Mouse (Mus musculus) gastrocnemius, adult 2 months (tissue): ENCODE measurements around the gene Hoxc8. TPM values are rescaled to one million over a fixed set of nuclear protein-coding genes. Genes with fewer than 3 reads are reported as not detected.

Experiments
- DNase-seq: peaks from one replicate; pipeline ENCODE4 v3.0.0; 2022
- H3K27ac ChIP-seq: fragments of 200-600 bp; 2 replicates; pipeline ENCODE4 v1.8.1; 2022; ENCODE audit warnings: mild to moderate bottlenecking
- H3K4me3 ChIP-seq: fragments of 200-600 bp; 2 replicates; pipeline ENCODE4 v1.8.1; 2022; ENCODE audit warnings: mild to moderate bottlenecking, moderate library complexity
- CTCF ChIP-seq: fragments of 200-600 bp; IDR thresholded peaks from 2 replicates; pipeline ENCODE4 v1.8.1; 2022; ENCODE audit warnings: antibody characterized with exemption, mild to moderate bottlenecking, moderate library complexity
- intact Hi-C: fragments of 180-260 bp; cut with DNase I; formaldehyde crosslinking; loops from one replicate; pipeline ENCODE4 v1.15.1; 2025
- total RNA-seq, 2 experiments: library from RNA; stranded (reverse); gene quantifications; 2 replicates each; pipeline ENCODE4 v1.2.3; 2021

Hoxc8 gene
- total RNA-seq, 2 experiments from 2014 or later: 1.0 to 2.8 TPM

DNA sequence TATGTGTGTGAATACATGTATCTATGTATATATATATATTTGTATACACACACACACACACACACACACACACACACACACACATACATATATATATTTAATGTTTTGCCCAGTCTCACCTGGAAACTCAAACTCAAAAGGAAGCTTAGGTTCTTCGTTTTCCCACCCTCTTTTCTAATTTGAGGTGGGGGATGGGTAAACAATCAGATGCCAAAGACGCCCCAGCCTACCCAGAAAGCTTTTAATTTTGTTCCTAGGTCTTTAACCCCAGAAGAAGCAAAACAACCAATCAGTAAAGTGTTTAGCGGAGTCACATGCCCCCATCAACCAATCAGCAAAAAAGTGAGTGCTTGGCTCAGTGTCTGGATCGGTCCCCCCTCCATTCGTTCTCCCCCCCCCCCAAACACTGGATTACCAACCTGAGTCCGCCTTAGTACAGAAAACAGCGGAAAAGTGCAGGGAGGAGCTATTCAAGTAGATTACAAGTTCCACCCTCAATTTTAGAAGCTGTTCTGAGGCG lies 30.6 kb downstream of the Hoxc8 start:
- intact Hi-C loops: no loop called here
- no peak for TF ChIP-seq CTCF
- H3K4me3 ChIP-seq: no peak overlapping the region
- no peak for DNase-seq
- no peak overlapping the region for H3K27ac ChIP-seq

DNA sequence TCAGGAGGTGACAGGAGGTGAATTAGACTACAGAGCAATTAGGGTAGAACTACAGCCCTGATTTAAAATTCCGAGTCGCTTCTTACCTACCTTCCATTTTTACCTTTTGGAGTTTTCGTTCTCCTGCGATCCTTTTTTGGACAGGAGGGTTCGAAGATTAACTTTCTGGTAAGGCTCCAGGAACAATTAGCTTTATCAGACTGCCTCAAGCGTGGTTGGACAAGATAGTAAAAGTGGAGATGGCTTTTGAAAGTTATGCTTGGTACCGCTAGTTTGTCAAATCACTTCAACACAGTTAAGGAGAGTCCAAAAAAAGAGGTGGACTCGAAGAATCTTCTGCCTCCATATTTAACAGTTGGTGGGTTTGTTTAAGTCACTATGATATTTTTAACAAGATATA lies 31.1 kb downstream of the Hoxc8 start:
- H3K27ac ChIP-seq: no peak overlapping the region
- no peak for DNase-seq
- intact Hi-C loops: no loop called here
- TF ChIP-seq CTCF: no peak
- no peak overlapping the region for H3K4me3 ChIP-seq

DNA sequence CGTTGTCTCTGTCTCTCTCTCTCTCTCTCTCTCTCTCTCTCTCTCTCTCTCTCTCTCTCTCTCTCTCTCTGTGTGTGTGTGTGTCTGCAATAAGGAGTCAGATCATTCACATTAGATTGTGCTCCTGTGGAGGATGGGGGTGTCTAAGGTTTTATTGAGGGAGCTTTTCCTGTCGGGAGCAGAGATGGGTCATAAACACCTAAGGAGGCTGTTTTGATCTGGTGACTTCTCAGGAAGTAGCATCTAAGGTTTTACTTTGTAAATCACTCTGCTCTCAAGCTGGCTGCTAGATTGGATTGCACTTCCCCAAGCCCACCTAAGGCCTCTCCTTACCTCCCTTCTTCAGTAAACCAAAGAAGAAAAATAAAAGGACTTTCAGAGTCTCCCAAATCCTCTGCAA lies 33.7 kb downstream of the Hoxc8 start:
- TF ChIP-seq CTCF: no peak
- H3K4me3 ChIP-seq: no peak overlapping the region
- DNase-seq: no peak
- H3K27ac ChIP-seq: no peak overlapping the region
- intact Hi-C loops: no loop called here

DNA sequence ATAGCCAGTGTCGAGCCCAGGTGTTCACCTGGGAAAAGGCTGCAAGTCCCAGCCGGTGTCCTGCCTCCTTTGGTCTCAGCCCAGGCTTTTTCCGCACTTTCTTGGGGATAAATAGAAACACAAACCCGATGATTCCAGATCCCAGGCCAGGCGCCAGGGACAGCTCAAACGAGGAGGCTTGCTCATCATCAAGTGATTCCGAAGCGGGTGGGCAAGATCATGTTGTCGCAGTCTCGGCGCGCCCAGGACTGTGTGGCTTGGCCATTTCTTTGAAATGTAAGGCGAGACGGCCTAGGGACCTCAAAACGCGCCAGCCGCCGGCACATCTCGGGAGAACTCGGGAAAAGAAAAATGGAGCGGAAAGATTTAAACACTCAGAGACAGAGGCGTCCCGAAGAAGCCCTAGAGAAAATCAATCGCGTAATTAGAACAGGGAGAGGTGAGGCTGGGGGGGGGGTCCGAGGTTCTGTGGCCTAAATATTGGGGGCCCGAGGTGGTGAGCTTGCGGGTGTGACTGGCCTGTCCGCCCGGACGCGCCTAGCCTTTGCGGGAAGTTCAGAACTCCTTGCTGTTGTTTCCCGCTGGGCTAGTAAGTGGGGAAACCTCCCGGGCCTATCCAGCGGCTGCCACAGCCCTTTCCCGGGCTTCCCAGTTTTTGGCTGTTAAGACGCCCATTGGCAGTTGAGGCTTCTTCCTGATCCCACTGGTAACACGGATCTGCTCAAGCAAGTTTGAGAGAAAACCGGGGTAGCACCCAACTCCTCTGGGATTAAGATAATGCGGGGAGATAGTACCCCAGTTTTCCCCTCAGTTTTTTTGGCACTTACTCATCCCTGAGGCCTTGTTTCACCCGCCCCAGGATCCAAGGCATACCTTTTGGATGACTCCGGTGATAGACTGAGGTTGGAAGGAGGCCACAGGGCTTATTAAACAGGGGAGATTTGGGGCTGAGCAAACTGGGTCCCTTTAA lies 37.1 kb downstream of the Hoxc8 start:
- no peak for TF ChIP-seq CTCF
- peak; percentile 87 for DNase-seq
- Histone ChIP-seq H3K4me3 (peak overlapping the region; percentile 61), H3K27ac (peak overlapping the region; percentile 78)
- intact Hi-C loops: no loop called here

DNA sequence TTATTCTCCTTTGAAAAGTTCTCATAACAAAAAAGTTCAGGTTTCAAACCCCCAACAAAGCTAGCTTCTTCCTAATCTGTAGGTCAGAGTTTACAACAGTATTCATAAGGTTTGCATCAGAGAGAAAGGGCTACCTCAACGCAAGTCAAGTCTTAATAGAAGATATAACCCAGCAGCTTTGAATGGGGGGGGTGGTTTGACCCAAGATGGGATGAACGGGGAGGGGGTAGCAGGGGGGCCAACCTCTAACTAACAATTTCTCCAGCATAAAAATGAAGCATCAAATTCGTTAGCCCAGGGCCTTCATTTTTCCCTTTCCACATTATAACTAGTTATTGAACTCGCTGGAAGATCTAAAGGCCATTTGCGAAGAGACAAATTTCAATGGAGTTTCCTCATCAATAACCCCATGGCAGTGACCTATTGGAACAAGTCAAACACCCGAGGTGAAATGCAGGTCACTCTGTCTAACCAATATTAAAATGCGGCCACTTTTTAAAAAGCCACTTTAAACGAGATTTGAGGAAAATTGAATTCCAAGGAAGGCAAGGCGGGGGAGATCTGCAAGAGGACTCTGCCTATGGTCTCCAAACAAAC lies 38.6 kb downstream of the Hoxc8 start:
- Histone ChIP-seq H3K4me3 (no peak overlapping the region), H3K27ac (no peak overlapping the region)
- no peak for DNase-seq
- no peak for TF ChIP-seq CTCF
- intact Hi-C loops: no loop called here

DNA sequence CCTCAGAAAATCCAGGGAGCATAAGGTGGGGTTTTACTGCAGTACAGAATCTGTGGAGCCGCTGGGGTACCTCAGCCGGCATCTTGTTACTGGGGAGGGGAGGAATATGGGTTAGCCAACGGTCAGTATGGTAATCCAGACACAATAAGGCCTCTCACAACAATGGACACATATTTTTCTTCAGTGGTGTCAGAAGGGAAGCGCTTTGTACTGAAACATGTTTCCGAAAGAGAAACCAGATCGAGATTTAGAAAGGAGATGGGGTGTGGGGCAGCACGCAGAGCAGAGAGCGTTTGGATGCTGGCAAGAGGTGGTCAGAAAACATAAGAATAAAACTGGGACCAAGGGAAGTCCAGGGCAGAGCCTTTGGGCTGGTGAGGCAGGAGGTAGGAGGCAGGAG lies 39.7 kb downstream of the Hoxc8 start:
- H3K27ac ChIP-seq: no peak overlapping the region
- intact Hi-C loops: no loop called here
- H3K4me3 ChIP-seq: no peak overlapping the region
- TF ChIP-seq CTCF: no peak
- DNase-seq: no peak

DNA sequence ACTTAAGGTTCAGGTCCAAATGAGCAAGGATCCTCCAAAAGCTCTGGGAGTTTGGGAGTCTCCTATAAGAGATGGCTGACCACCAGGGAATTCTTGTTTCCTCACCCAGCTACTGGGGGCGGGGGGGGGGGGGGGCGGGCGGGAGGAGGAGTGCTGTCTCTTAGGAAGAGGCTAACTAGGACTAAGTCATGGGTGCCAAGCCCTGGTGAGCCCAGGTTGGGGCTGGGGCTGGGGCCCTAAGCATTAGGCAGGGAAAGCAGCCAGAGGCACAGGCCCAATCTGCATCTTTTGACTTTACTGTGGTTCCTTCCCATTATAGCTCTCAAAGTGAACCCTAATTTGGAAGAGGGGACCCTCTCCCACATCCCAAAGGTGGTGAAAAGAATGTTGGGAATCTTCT lies 41.8 kb downstream of the Hoxc8 start:
- no peak for DNase-seq
- Histone ChIP-seq H3K4me3 (no peak overlapping the region), H3K27ac (no peak overlapping the region)
- TF ChIP-seq CTCF: no peak
- intact Hi-C loops: no loop called here

DNA sequence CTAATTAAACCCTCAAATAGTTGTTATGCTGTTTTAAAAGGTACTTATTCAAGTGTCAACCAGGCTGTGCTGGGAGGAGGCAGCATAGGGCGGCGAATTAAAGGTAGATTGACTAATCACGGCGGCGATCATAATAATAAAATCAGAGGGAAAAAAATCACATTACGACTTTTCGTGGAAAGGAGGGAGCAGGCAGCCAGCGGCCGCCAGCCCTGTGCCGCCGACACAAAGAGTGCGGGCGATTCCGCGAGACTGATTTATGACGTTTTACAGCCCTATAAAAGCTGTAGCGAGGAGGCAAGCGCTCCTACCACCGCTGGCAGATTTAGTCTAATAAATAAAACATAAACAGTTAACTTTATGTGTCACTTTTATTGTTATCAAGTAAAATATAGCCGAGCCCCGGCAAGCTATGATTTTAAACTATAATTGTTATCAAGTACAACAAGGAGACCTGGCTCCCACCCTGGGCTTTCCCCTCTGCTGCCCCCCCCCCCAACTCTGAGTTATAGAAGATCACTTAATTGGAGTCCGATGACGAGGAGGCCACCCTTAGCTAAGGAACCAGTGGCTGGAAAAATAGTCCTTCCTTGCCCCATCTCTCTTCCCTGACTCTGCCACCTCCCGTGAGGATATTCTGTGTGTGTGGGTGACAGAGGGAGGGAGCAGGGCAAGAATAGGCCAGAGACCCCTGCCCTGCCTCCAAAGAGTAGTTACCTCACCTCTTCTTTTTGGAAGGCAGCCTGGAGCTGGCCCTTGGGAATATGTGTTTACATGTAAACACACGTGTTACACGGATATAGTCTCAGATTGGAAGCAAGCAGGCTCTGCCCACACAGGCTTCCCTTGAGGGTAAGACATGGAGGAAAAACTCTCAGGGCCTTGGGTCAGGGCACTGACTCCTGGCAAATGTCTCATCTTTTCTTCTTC lies 42.5 kb downstream of the Hoxc8 start:
- no peak for TF ChIP-seq CTCF
- no peak for DNase-seq
- intact Hi-C loops: no loop called here
- Histone ChIP-seq H3K27ac (no peak overlapping the region), H3K4me3 (no peak overlapping the region)

DNA sequence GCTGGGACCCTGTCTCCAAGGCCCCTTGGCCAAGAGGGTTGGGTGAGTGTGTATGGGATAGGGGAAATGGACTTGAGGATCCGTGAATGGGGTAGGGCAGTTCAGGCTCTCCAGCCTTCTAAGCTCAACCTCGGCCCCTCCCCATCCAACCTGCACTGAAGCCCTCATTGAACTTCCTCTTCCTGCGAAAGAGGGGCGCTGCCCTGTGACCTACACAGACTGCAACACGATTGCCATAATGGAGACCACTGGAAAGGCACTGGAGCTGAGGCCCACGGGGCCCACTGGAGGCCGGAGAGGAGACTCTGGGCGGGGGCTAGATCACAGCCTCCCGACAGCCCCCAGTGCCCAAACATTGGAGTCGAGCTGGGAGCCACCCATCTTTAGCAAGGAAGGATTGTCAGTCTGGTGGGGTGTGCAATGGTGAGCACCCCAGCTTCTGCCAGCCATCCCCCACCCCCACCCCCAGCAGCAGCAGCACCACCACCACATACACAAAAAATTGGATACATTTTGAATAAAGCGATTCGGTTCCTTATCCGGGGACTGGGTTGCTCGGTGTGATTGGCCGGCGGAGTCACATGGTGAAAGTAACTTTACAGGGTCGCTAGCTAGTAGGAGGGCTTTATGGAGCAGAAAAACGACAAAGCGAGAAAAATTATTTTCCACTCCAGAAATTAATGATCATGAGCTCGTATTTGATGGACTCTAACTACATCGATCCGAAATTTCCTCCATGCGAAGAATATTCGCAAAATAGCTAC lies 43.8 kb downstream of the Hoxc8 start:
- Histone ChIP-seq H3K4me3 (peak overlapping the region; percentile 65), H3K27ac (peak overlapping the region; percentile 63)
- intact Hi-C loops: no loop called here
- no peak for TF ChIP-seq CTCF
- peak; percentile 56 for DNase-seq

DNA sequence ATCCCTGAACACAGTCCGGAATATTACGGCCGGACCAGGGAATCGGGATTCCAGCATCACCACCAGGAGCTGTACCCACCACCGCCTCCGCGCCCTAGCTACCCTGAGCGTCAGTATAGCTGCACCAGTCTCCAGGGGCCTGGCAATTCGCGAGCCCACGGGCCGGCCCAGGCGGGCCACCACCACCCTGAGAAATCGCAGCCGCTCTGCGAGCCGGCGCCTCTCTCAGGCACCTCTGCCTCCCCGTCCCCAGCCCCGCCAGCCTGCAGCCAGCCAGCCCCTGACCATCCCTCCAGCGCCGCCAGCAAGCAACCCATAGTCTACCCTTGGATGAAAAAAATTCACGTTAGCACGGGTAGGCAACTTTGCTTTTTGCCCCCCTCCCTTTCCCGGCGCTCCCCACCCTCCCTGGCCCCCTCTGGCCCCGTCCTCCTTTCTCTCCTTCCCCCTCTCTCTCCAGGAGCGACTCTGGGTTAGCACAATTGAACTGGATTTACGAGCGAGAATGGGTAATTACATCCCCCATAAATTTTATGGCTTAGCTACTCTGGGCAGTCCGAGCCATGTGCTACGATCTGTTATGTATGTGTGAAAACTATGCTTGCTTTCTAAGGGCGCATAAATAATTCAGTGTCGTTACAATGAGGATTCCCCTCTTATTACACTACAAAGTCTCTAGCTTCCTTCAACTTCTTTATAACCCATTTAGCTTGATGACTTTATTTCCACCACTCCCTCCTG lies 44.6 kb downstream of the Hoxc8 start:
- no peak for TF ChIP-seq CTCF
- peak overlapping the region; percentile 65 for H3K4me3 ChIP-seq
- DNase-seq: peak; percentile 42
- peak overlapping the region; percentile 63 for H3K27ac ChIP-seq
- intact Hi-C loops: loop anchor here (1.0 kb wide), 1 partner anchor 12 kb away; no protein-coding TSS in a partner anchor

DNA sequence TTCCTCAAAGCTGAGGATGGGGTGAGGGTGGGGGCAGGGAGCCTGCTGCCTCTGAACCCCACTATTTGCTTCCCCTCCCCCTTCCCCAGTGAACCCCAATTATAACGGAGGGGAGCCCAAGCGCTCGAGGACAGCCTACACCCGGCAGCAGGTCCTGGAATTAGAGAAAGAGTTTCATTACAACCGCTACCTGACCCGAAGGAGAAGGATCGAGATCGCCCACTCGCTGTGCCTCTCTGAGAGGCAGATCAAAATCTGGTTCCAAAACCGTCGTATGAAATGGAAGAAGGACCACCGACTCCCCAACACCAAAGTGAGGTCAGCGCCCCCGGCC lies 45.1 kb downstream of the Hoxc8 start:
- no peak for TF ChIP-seq CTCF
- Histone ChIP-seq H3K27ac (no peak overlapping the region), H3K4me3 (peak overlapping the region; percentile 65)
- no peak for DNase-seq
- intact Hi-C loops: loop anchor here (1.0 kb wide), 1 partner anchor 12 kb away; no protein-coding TSS in a partner anchor
